Mouse (Mus musculus) spleen, adult 2 months (tissue): Measurements from ENCODE around the gene Smap1.

ENCODE experiments used
- CTCF ChIP-seq: fragments of 200-500 bp; IDR thresholded peaks from 2 replicates; pipeline ENCODE4 v1.5.1; 2011; ENCODE audit warnings: mild to moderate bottlenecking, inconsistent platforms; ENCODE audit not compliant: insufficient read depth, insufficient read length, insufficient replicate concordance; ENCODE audit errors: extremely low read depth
- POLR2A ChIP-seq: fragments of 200-500 bp; IDR thresholded peaks from 2 replicates; pipeline ENCODE4 v1.6.1; 2011; ENCODE audit warnings: low read depth, low read length, inconsistent platforms

DNA sequence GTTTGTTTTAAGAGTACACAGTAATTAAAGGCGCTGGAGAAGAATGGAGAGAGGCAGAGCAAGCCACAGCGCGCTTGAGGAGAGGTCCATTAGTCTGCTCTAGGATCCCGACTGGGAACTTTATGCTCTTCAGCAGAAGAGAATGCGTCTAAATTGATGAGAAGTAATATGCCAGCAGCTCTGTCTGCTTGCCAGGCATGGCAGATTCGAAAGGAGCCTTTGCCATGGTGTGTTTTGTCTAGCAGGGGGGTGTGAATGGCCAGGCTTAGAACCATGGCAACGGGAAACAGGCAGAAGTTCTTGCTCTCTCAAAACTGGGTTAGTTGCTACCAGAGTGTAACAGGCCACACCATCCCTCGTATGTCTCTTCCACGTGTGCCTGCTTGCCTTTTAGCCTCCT, 87.3 kb downstream of the Smap1 start:
- TF ChIP-seq CTCF (no peak), POLR2A (no peak)
